Mouse (Mus musculus) embryonic facial prominence, embryonic 12.5 days (tissue): ENCODE data around the gene Polr3h. TPM values are rescaled to one million over a fixed set of nuclear protein-coding genes. Genes with fewer than 3 reads are reported as not detected.
A peak's percentile ranks its signal among the peaks of the same experiment; 100 is the strongest.

Source experiments
- ATAC-seq: fragments of 200-750 bp; cut with Nextera tagmentation; 2 replicates; pipeline ENCODE4 v1.8.0; 2017; ENCODE audit not compliant: insufficient number of reproducible peaks, insufficient read depth, low FRiP score, low TSS enrichment
- H3K27ac ChIP-seq: fragments of 300-500 bp; sonication (generic); 2 replicates; pipeline ENCODE4 v1.5.1; 2016; ENCODE audit warnings: mild to moderate bottlenecking
- H3K27me3 ChIP-seq: fragments of 300-500 bp; sonication (generic); 2 replicates; pipeline ENCODE4 v1.6.1; 2016; ENCODE audit warnings: mild to moderate bottlenecking, moderate library complexity
- H3K36me3 ChIP-seq: fragments of 300-500 bp; sonication (generic); 2 replicates; pipeline ENCODE4 v1.6.1; 2016; ENCODE audit warnings: mild to moderate bottlenecking
- H3K4me1 ChIP-seq: fragments of 300-500 bp; sonication (generic); 2 replicates; pipeline ENCODE4 v1.6.1; 2016
- H3K4me2 ChIP-seq: fragments of 300-500 bp; sonication (generic); replicated peaks from 2 replicates; pipeline ENCODE4 v1.6.1; 2016; ENCODE audit warnings: mild to moderate bottlenecking, moderate library complexity
- H3K4me3 ChIP-seq: fragments of 300-500 bp; sonication (generic); 2 replicates; pipeline ENCODE4 v1.5.1; 2016; ENCODE audit warnings: mild to moderate bottlenecking
- H3K9ac ChIP-seq: fragments of 300-500 bp; sonication (generic); 2 replicates; pipeline ENCODE4 v1.6.1; 2016; ENCODE audit warnings: mild to moderate bottlenecking, moderate library complexity
- H3K9me3 ChIP-seq: fragments of 300-500 bp; sonication (generic); 2 replicates; pipeline ENCODE4 v1.6.1; 2016; ENCODE audit warnings: mild to moderate bottlenecking, moderate library complexity
- WGBS: fragments of 180-500 bp; shearing (Covaris S2); methylation state at CpG from one replicate; pipeline ENCODE4 v1.1.7; 2016; 5-methylcytosine and 5-hydroxymethylcytosine counted together
- polyA plus RNA-seq: library from polyadenylated mRNA; unstranded; fragments of >200 nt; fragmentation: Nextera tagmentation; extraction: Ambion mirVana; gene quantifications from 2 replicates; pipeline ENCODE4 v1.2.1, GENCODE M21; 2016

Gene Polr3h
- polyA plus RNA-seq, 1 experiment from 2014 or later = 59.3 TPM

- Histone ChIP-seq H3K4me2 (no peak overlapping the region), H3K4me3 (no peak overlapping the region), H3K27ac (no peak overlapping the region), H3K27me3 (no peaks in the 10 kb centered on the region), H3K4me1 (no peaks in the 10 kb centered on the region), H3K36me3 (peaks cover 31% of the 10 kb centered on the region), H3K9me3 (no peaks in the 10 kb centered on the region), H3K9ac (no peak overlapping the region)
- no peak for ATAC-seq
- WGBS = 92% methylated on average over 6 of the region's 6 CpGs
These were observed 39.1 kb downstream of the Polr3h start for GRCm38 (mm10) chr15:81886795-81887550.

GRCm38 (mm10) chr15:81885418-81885934 is 40.6 kb downstream of the Polr3h start:
- Histone ChIP-seq H3K36me3 (peaks cover 19% of the 10 kb centered on the region), H3K27me3 (no peaks in the 10 kb centered on the region), H3K27ac (no peak overlapping the region), H3K9me3 (no peaks in the 10 kb centered on the region), H3K4me1 (no peaks in the 10 kb centered on the region), H3K4me3 (no peak overlapping the region), H3K9ac (no peak overlapping the region), H3K4me2 (no peak overlapping the region)
- ATAC-seq = no peak
- WGBS = 81% methylated on average over 3 of the region's 3 CpGs

GRCm38 (mm10) chr15:81882348-81882747 is 43.7 kb downstream of the Polr3h start:
- Histone ChIP-seq H3K4me2 (no peak overlapping the region), H3K27me3 (no peaks in the 10 kb centered on the region), H3K4me3 (no peak overlapping the region), H3K27ac (no peak overlapping the region), H3K9me3 (no peaks in the 10 kb centered on the region), H3K36me3 (peaks cover 4% of the 10 kb centered on the region; the same call in 1 of the 2 replicates), H3K9ac (no peak overlapping the region), H3K4me1 (no peaks in the 10 kb centered on the region)
- 91% methylated on average over 3 of the region's 3 CpGs for WGBS
- no peak for ATAC-seq

- Histone ChIP-seq H3K4me3 (no peak overlapping the region), H3K4me2 (no peak overlapping the region), H3K27ac (no peak overlapping the region)
These were observed 46.3 kb downstream of the Polr3h start for GRCm38 (mm10) chr15:81879531-81880401.

GRCm38 (mm10) chr15:81872262-81873136 is 53.5 kb downstream of the Polr3h start, which contains the start of gene Aco2:
Gene Aco2, plus strand, starts transcription at chr15:81872309.
- ATAC-seq = peak; percentile 73
- Histone ChIP-seq H3K36me3 (peaks cover 31% of the 10 kb centered on the region), H3K27ac (peak within 1 kb of the TSS; percentile 96), H3K27me3 (no peaks in the 10 kb centered on the region), H3K9me3 (no peaks in the 10 kb centered on the region), H3K4me2 (peak within 1 kb of the TSS; percentile 92), H3K4me3 (peak within 1 kb of the TSS; percentile 99), H3K4me1 (peaks cover 10% of the 10 kb centered on the region), H3K9ac (peak within 1 kb of the TSS; percentile 81)
- under 1% methylated on average over 53 of the region's 53 CpGs for WGBS

More at GRCm38 (mm10) chr15:81879531-81880401, 46.3 kb downstream of the Polr3h start:
- Histone ChIP-seq H3K27me3 (no peaks in the 10 kb centered on the region), H3K9me3 (no peaks in the 10 kb centered on the region), H3K36me3 (no peaks in the 10 kb centered on the region), H3K4me1 (no peaks in the 10 kb centered on the region), H3K9ac (no peak overlapping the region)
- ATAC-seq = no peak
- 72% methylated on average over 5 of the region's 5 CpGs for WGBS

- Histone ChIP-seq H3K4me2 (peak within 1 kb of the TSS; percentile 92), H3K27ac (peak within 1 kb of the TSS; percentile 96), H3K4me3 (peak within 1 kb of the TSS; percentile 99), H3K9me3 (no peaks in the 10 kb centered on the region), H3K27me3 (no peaks in the 10 kb centered on the region), H3K36me3 (peaks cover 39% of the 10 kb centered on the region), H3K9ac (peak within 1 kb of the TSS; percentile 81), H3K4me1 (peaks cover 10% of the 10 kb centered on the region)
- peak; percentile 32; the same call in 1 of the 2 replicates for ATAC-seq
- WGBS = under 1% methylated on average over 30 of the region's 30 CpGs
These were observed 54.3 kb downstream of the Polr3h start, which contains the start of gene Phf5a for GRCm38 (mm10) chr15:81871604-81872261. Gene Phf5a, minus strand, starts transcription at chr15:81871911.

GRCm38 (mm10) chr15:81869985-81870384 is 56.1 kb downstream of the Polr3h start:
- H3K36me3 ChIP-seq = peaks cover 56% of the 10 kb centered on the region
- H3K4me3 ChIP-seq = no peak overlapping the region
- H3K9ac ChIP-seq = no peak overlapping the region
- no peaks in the 10 kb centered on the region for H3K9me3 ChIP-seq
- peaks cover 10% of the 10 kb centered on the region for H3K4me1 ChIP-seq
- H3K27me3 ChIP-seq = no peaks in the 10 kb centered on the region
- H3K4me2 ChIP-seq = no peak overlapping the region
- no peak for ATAC-seq
- WGBS = 98% methylated on average over 5 of the region's 5 CpGs
- H3K27ac ChIP-seq = no peak overlapping the region

GRCm38 (mm10) chr15:81864238-81864637 is 61.8 kb downstream of the Polr3h start:
- 92% methylated on average over 7 of the region's 7 CpGs for WGBS
- peaks cover 46% of the 10 kb centered on the region for H3K36me3 ChIP-seq

GRCm38 (mm10) chr15:81860471-81861135 is 65.4 kb downstream of the Polr3h start:
- Histone ChIP-seq H3K4me1 (peaks cover 5% of the 10 kb centered on the region; the same call in 1 of the 2 replicates), H3K27ac (peak overlapping the region; percentile 46; the same call in 1 of the 2 replicates), H3K4me3 (no peak overlapping the region), H3K27me3 (no peaks in the 10 kb centered on the region), H3K36me3 (peaks cover 10% of the 10 kb centered on the region), H3K9ac (no peak overlapping the region), H3K4me2 (peak overlapping the region; percentile 97; the same call in 1 of the 2 replicates), H3K9me3 (no peaks in the 10 kb centered on the region)
- WGBS = 46% methylated on average over 8 of the region's 8 CpGs
- no peak for ATAC-seq

More at GRCm38 (mm10) chr15:81864238-81864637, 61.8 kb downstream of the Polr3h start:
- Histone ChIP-seq H3K27me3 (no peaks in the 10 kb centered on the region), H3K27ac (no peak overlapping the region), H3K9me3 (no peaks in the 10 kb centered on the region), H3K4me2 (no peak overlapping the region), H3K9ac (no peak overlapping the region), H3K4me1 (no peaks in the 10 kb centered on the region), H3K4me3 (no peak overlapping the region)
- ATAC-seq = no peak
